Mouse (Mus musculus) stomach, embryonic 15.5 days (tissue): ENCODE measurements around the gene Map4k3. TPM values are rescaled to one million over a fixed set of nuclear protein-coding genes. Genes with fewer than 3 reads are reported as not detected.
"Not testable (repeated sequence)": the region's sequence is repeated elsewhere in the genome, so short reads cannot be mapped to it uniquely, and the experiment has no call there.

Source experiments
- ATAC-seq: fragments of 200-750 bp; cut with Nextera tagmentation; 2 replicates; pipeline ENCODE4 v1.8.0; 2017; ENCODE audit warnings: low read depth, moderate number of reproducible peaks, moderate TSS enrichment; ENCODE audit not compliant: insufficient read depth, low FRiP score
- H3K27ac ChIP-seq: fragments of 300-500 bp; sonication (generic); 2 replicates; pipeline ENCODE4 v1.5.1; 2015; ENCODE audit warnings: mild to moderate bottlenecking, inconsistent platforms
- H3K27me3 ChIP-seq: fragments of 300-500 bp; sonication (generic); replicated peaks from 2 replicates; pipeline ENCODE4 v1.6.1; 2015; ENCODE audit warnings: inconsistent platforms
- H3K36me3 ChIP-seq: fragments of 300-500 bp; sonication (generic); 2 replicates; pipeline ENCODE4 v1.6.1; 2015; ENCODE audit warnings: inconsistent platforms
- H3K4me1 ChIP-seq: fragments of 300-500 bp; sonication (generic); 2 replicates; pipeline ENCODE4 v1.6.1; 2015; ENCODE audit warnings: inconsistent platforms
- H3K4me2 ChIP-seq: fragments of 300-500 bp; sonication (generic); 2 replicates; pipeline ENCODE4 v1.6.1; 2015; ENCODE audit warnings: mild to moderate bottlenecking, inconsistent platforms
- H3K4me3 ChIP-seq: fragments of 300-500 bp; sonication (generic); replicated peaks from 2 replicates; pipeline ENCODE4 v1.5.1; 2015; ENCODE audit warnings: inconsistent platforms
- H3K9ac ChIP-seq: fragments of 300-500 bp; sonication (generic); 2 replicates; pipeline ENCODE4 v1.6.1; 2015; ENCODE audit warnings: inconsistent platforms
- H3K9me3 ChIP-seq: fragments of 300-500 bp; sonication (generic); 2 replicates; pipeline ENCODE4 v1.6.1; 2016; ENCODE audit warnings: inconsistent platforms
- WGBS: fragments of 180-500 bp; shearing (Covaris S2); methylation state at CpG from one replicate; pipeline ENCODE4 v1.1.7; 2015; 5-methylcytosine and 5-hydroxymethylcytosine counted together
- polyA plus RNA-seq: library from polyadenylated mRNA; unstranded; fragments of >200 nt; fragmentation: Nextera tagmentation; extraction: Ambion mirVana; gene quantifications from 2 replicates; pipeline ENCODE4 v1.2.1, GENCODE M21; 2015

Gene Map4k3
- polyA plus RNA-seq, 1 experiment from 2014 or later, result 28.9 TPM

- Histone ChIP-seq H3K36me3 (no peaks in the 10 kb centered on the region), H3K4me3 (no peak overlapping the region), H3K4me2 (no peak overlapping the region), H3K27me3 (no peaks in the 10 kb centered on the region), H3K9me3 (no peaks in the 10 kb centered on the region), H3K27ac (0 out of 2 replicates have a peak overlapping the region, but pooled peaks have one; percentile 41), H3K4me1 (0 out of 2 replicates have a peak, but pooled peaks cover 4% of the 10 kb centered on the region), H3K9ac (no peak overlapping the region)
- 72% methylated on average over 5 of the region's 5 CpGs for WGBS
- ATAC-seq, result no peak
Observed at GRCm38 (mm10) chr17:80756043-80756442, 27.8 kb upstream of the Map4k3 start.

- Histone ChIP-seq H3K4me3 (no peak overlapping the region), H3K27ac (peak overlapping the region; percentile 41; the same call in 1 of the 2 replicates), H3K9ac (no peak overlapping the region), H3K4me1 (0 out of 2 replicates have a peak, but pooled peaks cover 4% of the 10 kb centered on the region), H3K4me2 (no peak overlapping the region), H3K27me3 (no peaks in the 10 kb centered on the region), H3K36me3 (no peaks in the 10 kb centered on the region), H3K9me3 (no peaks in the 10 kb centered on the region)
- WGBS, result 41% methylated on average over 9 of the region's 9 CpGs
- no peak for ATAC-seq
Observed at GRCm38 (mm10) chr17:80755076-80755871, 27.0 kb upstream of the Map4k3 start.

- Histone ChIP-seq H3K9ac (no peak overlapping the region), H3K4me2 (no peak overlapping the region), H3K27ac (0 out of 2 replicates have a peak overlapping the region, but pooled peaks have one; percentile 0), H3K4me3 (no peak overlapping the region), H3K36me3 (no peaks in the 10 kb centered on the region), H3K4me1 (0 out of 2 replicates have a peak, but pooled peaks cover 4% of the 10 kb centered on the region), H3K9me3 (no peaks in the 10 kb centered on the region), H3K27me3 (no peaks in the 10 kb centered on the region)
- ATAC-seq, result no peak
- 37% methylated on average over 8 of the region's 8 CpGs for WGBS
Observed at GRCm38 (mm10) chr17:80754589-80754988, 26.3 kb upstream of the Map4k3 start.

- Histone ChIP-seq H3K9ac (no peak overlapping the region), H3K4me2 (no peak overlapping the region), H3K4me3 (no peak overlapping the region), H3K4me1 (0 out of 2 replicates have a peak, but pooled peaks cover 4% of the 10 kb centered on the region), H3K27me3 (no peaks in the 10 kb centered on the region), H3K9me3 (no peaks in the 10 kb centered on the region), H3K27ac (no peak overlapping the region), H3K36me3 (no peaks in the 10 kb centered on the region)
- WGBS, result 22% methylated on average over 1 of the region's 1 CpGs
- ATAC-seq, result no peak
Observed at GRCm38 (mm10) chr17:80752466-80752865, 24.2 kb upstream of the Map4k3 start.

DNA sequence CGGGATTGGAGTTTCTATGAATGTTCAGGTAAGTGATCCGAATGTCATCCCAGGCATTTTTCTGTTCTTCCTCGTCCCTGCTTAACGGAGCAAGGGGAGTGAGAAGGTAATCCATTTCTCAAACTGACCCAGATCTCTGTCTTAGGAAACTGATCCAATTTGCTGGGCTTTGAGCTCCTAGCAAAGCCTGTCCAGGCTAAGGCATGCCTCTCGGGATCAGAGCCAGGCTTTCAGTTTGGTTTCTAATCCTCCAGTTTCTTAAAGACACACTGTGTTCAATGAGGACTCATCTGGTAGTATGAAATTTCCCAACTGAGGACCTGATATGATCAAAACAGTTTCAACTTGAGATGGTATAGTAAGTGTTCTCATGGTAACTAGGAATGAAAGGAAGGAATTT is 11.1 kb upstream of the Map4k3 start:
- H3K36me3 ChIP-seq, result no peaks in the 10 kb centered on the region
- no peak for ATAC-seq
- no peak overlapping the region for H3K4me3 ChIP-seq
- WGBS, result 79% methylated on average over 5 of the region's 5 CpGs
- no peaks in the 10 kb centered on the region for H3K4me1 ChIP-seq
- no peak overlapping the region for H3K4me2 ChIP-seq
- no peak overlapping the region for H3K9ac ChIP-seq
- no peaks in the 10 kb centered on the region for H3K9me3 ChIP-seq
- no peak overlapping the region for H3K27ac ChIP-seq
- H3K27me3 ChIP-seq, result no peaks in the 10 kb centered on the region

- WGBS, result 67% methylated on average over 6 of the region's 6 CpGs
- H3K27ac ChIP-seq, result no peak overlapping the region
- no peak overlapping the region for H3K4me3 ChIP-seq
- no peak overlapping the region for H3K9ac ChIP-seq
- H3K4me1 ChIP-seq, result no peaks in the 10 kb centered on the region
- H3K27me3 ChIP-seq, result no peaks in the 10 kb centered on the region
- ATAC-seq, result no peak
- H3K4me2 ChIP-seq, result no peak overlapping the region
- H3K36me3 ChIP-seq, result no peaks in the 10 kb centered on the region
- H3K9me3 ChIP-seq, result no peaks in the 10 kb centered on the region
Observed at GRCm38 (mm10) chr17:80734700-80735099, 6.4 kb upstream of the Map4k3 start.

DNA sequence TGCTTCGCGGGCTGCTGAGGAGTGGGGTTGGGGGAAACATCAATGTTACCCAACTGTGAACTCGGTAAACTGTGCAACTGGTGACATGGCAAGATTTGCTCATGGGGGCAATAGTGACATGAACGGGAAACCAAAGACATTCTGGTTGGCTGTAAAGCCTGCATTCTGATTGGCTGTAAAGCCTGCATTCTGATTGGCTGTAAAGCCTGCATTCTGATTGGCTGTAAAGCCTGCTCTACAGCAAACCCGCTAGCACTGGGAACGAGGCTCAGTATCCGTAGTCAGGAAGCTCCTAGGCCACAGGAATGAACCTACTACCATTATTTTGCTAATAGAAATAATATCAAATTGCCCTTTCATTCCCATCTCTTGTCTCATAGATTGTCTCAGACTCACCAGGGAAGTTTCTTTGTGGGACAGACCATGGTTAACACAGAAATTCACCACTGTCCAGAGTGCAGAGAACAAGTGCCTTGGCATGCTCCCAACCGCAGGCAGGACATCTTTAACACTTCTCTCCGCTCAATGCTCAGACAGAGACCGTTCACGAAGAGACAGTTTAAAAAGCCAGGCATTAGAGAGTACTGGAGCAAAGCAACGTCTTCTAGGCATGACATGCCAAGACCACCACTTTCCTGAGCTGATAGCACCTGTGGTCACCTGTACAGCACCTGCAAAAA is 5.0 kb upstream of the Map4k3 start:
- Histone ChIP-seq H3K9ac (no peak overlapping the region), H3K4me1 (no peaks in the 10 kb centered on the region; the same call in 1 of the 2 replicates), H3K36me3 (no peaks in the 10 kb centered on the region), H3K4me2 (no peak overlapping the region), H3K27me3 (no peaks in the 10 kb centered on the region), H3K4me3 (no peak overlapping the region), H3K9me3 (no peaks in the 10 kb centered on the region), H3K27ac (no peak overlapping the region)
- ATAC-seq, result no peak
- WGBS, result 81% methylated on average over 12 of the region's 12 CpGs

- H3K4me3 ChIP-seq, result no peak overlapping the region
- no peak overlapping the region for H3K9ac ChIP-seq
- H3K4me2 ChIP-seq, result no peak overlapping the region
- H3K27me3 ChIP-seq, result no peaks in the 10 kb centered on the region
- H3K4me1 ChIP-seq, result no peaks in the 10 kb centered on the region; the same call in 1 of the 2 replicates
- no peaks in the 10 kb centered on the region for H3K9me3 ChIP-seq
- no peak overlapping the region for H3K27ac ChIP-seq
- ATAC-seq, result no peak
- 76% methylated on average over 4 of the region's 4 CpGs for WGBS
- no peaks in the 10 kb centered on the region for H3K36me3 ChIP-seq
Observed at GRCm38 (mm10) chr17:80732256-80732655, 4.0 kb upstream of the Map4k3 start.

GRCm38 (mm10) chr17:80730283-80730682 is 2.0 kb upstream of the Map4k3 start:
- not testable (repeated sequence) for ATAC-seq, H3K9me3 ChIP-seq, H3K4me2 ChIP-seq, H3K36me3 ChIP-seq, H3K27me3 ChIP-seq, H3K4me3 ChIP-seq, H3K9ac ChIP-seq
- WGBS, result 86% methylated on average over 6 of the region's 6 CpGs
- Histone ChIP-seq H3K27ac (peak overlapping the region; percentile 99; the same call in 1 of the 2 replicates), H3K4me1 (peaks cover 11% of the 10 kb centered on the region)

- Histone ChIP-seq H3K9ac (no peak overlapping the region), H3K9me3 (no peaks in the 10 kb centered on the region), H3K27ac (peak overlapping the region; percentile 99), H3K4me2 (no peak overlapping the region), H3K27me3 (no peaks in the 10 kb centered on the region), H3K4me3 (no peak overlapping the region), H3K36me3 (no peaks in the 10 kb centered on the region), H3K4me1 (peaks cover 11% of the 10 kb centered on the region)
- 60% methylated on average over 5 of the region's 5 CpGs for WGBS
- ATAC-seq, result no peak
Observed at GRCm38 (mm10) chr17:80729825-80730224, 1.5 kb upstream of the Map4k3 start.

GRCm38 (mm10) chr17:80729080-80729749 is 930 bp upstream of the Map4k3 start:
- no peak for ATAC-seq

More at GRCm38 (mm10) chr17:80729080-80729749, 930 bp upstream of the Map4k3 start:
- peak overlapping the region; percentile 18; the same call in 1 of the 2 replicates for H3K9ac ChIP-seq
- H3K27me3 ChIP-seq, result no peaks in the 10 kb centered on the region
- no peaks in the 10 kb centered on the region for H3K36me3 ChIP-seq
- H3K4me2 ChIP-seq, result peak overlapping the region; percentile 84
- peak overlapping the region; percentile 99 for H3K27ac ChIP-seq
- H3K4me3 ChIP-seq, result peak overlapping the region; percentile 95; the same call in 1 of the 2 replicates
- no peaks in the 10 kb centered on the region for H3K9me3 ChIP-seq
- H3K4me1 ChIP-seq, result peaks cover 11% of the 10 kb centered on the region
- 29% methylated on average over 9 of the region's 9 CpGs for WGBS
